Mouse (Mus musculus) E14TG2a.4 (cell line): ENCODE data around the gene Zpr1.

Source experiments
- H3K27me3 ChIP-seq: 2 replicates; pipeline ENCODE4 v1.6.1; 2014; ENCODE audit warnings: low read length, control low read depth; ENCODE audit not compliant: insufficient read depth
- H3K36me3 ChIP-seq: 2 replicates; pipeline ENCODE4 v1.6.1; 2014; ENCODE audit warnings: low read length, control low read depth; ENCODE audit not compliant: insufficient read depth
- H3K4me1 ChIP-seq: replicated peaks from 2 replicates; pipeline ENCODE4 v1.6.1; 2014; ENCODE audit warnings: low read depth, low read length, control low read depth
- H3K4me3 ChIP-seq: replicated peaks from 2 replicates; pipeline ENCODE4 v1.5.1; 2014; ENCODE audit warnings: mild to moderate bottlenecking, low read length
- H3K9me3 ChIP-seq: 2 replicates; pipeline ENCODE4 v1.6.1; 2014; ENCODE audit warnings: low read length, control low read depth
- CTCF ChIP-seq: conservative IDR thresholded peaks from 2 replicates; pipeline ENCODE4 v1.5.1; 2014; ENCODE audit warnings: low read length
- NANOG ChIP-seq: IDR thresholded peaks from 2 replicates; pipeline ENCODE4 v1.6.1; 2014; ENCODE audit warnings: borderline replicate concordance, low read length, mixed read lengths
- POU5F1 ChIP-seq: IDR thresholded peaks from 2 replicates; pipeline ENCODE4 v1.6.1; 2014; ENCODE audit warnings: low read length, borderline replicate concordance

Gene Zpr1

DNA sequence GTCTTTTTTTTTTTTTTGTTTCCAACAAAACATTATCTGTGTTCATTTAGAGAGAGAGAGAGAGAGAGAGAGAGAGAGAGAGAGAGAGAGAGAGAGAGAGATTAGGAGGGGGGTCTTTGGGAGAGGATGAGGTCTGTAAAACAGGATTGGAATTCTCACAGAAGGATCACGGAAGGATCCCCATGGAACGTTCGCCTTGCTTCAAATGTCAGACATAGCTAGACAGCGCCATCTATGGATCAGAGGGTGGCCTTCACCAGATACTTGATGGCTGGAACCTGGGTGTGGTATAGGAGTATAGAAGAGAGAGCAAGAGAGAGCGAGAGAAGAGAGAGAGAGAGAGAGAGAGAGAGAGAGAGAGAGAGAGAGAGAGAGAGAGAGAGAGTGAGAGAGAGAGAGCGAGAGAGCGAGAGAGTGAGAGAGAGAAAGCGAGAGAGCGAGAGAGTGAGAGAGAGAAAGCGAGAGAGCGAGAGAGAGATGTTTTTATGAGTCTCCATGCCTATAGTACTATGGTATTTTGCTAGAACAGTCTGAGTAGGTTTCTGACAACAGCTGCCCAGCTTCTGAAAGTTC lies 26.0 kb upstream of the Zpr1 start:
- Histone ChIP-seq H3K36me3 (no peaks in the 10 kb centered on the region), H3K4me3 (no peak overlapping the region), H3K9me3 (no peaks in the 10 kb centered on the region), H3K4me1 (peaks cover 16% of the 10 kb centered on the region; the same call in 1 of the 2 replicates), H3K27me3 (peaks cover 8% of the 10 kb centered on the region; the same call in 1 of the 2 replicates)
- TF ChIP-seq POU5F1 (no peak), CTCF (peak; percentile 37; the same call in 1 of the 2 replicates), NANOG (no peak)

DNA sequence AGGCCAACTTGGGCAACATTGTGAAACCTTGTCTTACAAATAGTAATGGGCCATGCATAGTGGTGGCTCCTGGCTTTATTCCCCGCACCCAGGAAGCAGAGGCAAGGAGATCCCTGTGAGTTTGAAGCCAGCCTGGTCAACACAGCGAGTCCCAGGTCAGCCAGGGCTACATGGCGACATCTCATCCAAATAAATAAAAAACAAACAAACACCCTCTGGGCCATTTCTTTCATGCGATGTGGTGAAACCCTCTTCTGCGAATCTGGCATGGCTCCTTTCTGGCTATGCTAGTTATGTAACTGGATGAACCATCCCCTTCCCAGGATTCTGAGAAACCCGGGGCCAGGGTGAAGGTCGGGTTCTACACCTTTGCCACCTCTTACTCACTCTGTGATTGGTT lies 16.7 kb upstream of the Zpr1 start:
- no peak for TF ChIP-seq NANOG
- no peak for TF ChIP-seq POU5F1
- no peak for TF ChIP-seq CTCF
- Histone ChIP-seq H3K9me3 (no peaks in the 10 kb centered on the region), H3K4me3 (no peak overlapping the region), H3K36me3 (no peaks in the 10 kb centered on the region), H3K27me3 (no peaks in the 10 kb centered on the region), H3K4me1 (peaks cover 12% of the 10 kb centered on the region)

DNA sequence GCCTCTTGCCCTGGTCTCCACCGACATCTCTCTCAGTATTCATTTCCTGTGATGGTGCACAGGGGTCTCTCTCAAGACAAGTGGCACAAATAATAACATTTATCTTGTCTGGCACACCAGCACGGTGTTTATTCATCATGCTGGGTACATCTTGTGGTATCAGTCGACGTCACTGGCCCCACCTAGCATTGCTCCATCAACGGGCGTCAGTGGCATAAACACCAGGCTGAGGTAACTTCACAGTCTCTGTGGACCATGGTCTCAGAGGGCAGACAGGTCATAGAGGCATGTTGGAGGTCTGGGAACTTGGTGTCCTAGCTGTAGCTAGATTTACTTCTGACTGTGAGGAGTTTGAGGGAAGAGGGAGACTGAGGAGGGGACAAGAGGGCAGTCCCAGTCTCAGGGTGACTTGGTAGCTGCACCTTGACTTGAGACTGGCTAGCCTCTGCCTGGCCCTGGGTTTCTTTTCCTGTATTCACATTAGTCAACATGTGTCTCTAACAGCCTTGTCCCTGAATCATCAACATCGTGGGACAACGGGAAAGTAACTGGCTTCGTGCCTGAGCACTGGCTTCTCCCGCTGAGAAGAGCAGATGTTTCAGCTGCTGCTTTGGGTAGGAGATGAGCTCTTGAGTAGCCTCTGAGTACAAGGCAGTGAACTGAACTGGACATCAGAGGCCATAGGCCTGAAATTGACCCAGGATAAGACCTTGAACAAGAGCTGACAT lies 16.0 kb upstream of the Zpr1 start:
- peaks cover 12% of the 10 kb centered on the region for H3K4me1 ChIP-seq
- no peaks in the 10 kb centered on the region for H3K36me3 ChIP-seq
- TF ChIP-seq POU5F1 (no peak), CTCF (no peak), NANOG (no peak)
- H3K27me3 ChIP-seq = no peaks in the 10 kb centered on the region
- H3K9me3 ChIP-seq = no peaks in the 10 kb centered on the region
- peak overlapping the region; percentile 32 for H3K4me3 ChIP-seq

DNA sequence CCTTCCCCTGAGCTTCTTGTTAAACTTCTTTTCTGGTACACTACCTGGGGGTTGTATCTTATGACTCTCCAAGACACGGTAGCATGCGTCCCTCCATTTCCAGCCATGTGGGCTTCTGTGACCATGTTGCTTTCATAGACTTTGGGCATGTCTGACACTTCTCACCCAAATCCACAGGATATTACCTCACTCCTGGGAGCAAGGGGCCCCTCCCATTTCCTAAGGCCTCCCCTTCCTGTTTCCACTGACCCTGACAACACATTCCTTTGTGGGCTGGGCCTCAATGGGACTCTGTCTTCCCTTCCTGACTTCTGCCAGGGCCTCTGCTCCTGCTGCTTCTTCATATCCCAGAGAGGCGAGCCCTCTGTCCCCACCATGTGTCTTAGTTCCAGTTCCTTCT lies 15.3 kb upstream of the Zpr1 start:
- peaks cover 12% of the 10 kb centered on the region for H3K4me1 ChIP-seq
- H3K27me3 ChIP-seq = no peaks in the 10 kb centered on the region
- TF ChIP-seq POU5F1 (no peak), NANOG (no peak), CTCF (no peak)
- H3K36me3 ChIP-seq = no peaks in the 10 kb centered on the region
- peak overlapping the region; percentile 32 for H3K4me3 ChIP-seq
- no peaks in the 10 kb centered on the region for H3K9me3 ChIP-seq

DNA sequence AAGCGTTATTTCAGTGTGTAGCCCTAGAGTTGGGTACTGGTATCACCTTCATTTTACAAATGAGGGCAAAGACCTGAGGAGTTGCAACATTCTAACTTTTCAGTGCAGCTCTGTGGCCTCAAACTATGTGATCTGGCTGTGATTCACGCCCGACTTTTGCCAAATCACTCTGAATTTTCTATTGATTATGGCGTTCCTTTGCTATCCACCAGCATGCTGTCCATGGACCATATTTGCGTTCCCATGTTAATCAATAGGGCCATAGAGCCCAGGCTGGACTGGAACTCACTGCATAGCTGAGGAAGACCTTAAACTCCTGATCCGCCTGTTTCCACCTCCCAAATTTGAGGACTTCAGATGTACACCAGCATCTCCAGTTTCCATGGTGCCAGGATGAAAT lies 13.8 kb upstream of the Zpr1 start:
- H3K9me3 ChIP-seq = no peaks in the 10 kb centered on the region
- TF ChIP-seq CTCF (no peak), POU5F1 (no peak), NANOG (no peak)
- H3K4me3 ChIP-seq = no peak overlapping the region
- no peaks in the 10 kb centered on the region for H3K36me3 ChIP-seq
- no peaks in the 10 kb centered on the region; the same call in 1 of the 2 replicates for H3K27me3 ChIP-seq
- H3K4me1 ChIP-seq = peaks cover 12% of the 10 kb centered on the region

DNA sequence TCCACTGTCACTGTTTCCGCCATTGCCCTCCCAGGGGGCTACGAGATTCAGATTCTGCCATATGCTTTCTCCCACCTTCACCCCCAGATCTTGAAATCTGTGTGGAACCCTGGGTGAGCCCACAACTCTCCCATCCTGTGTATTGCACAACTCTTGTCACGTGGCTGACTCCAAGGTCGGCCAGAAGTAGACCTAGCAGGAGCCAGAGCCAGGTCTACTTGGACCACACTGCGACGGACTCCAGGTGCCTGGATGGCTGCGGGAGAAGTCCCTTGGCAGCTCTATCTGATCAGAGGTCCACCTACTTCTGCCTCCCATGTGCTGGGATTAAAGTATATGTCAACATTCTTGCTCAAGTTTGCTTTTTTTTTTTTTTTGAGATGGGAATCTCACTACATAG lies 11.7 kb upstream of the Zpr1 start:
- no peak for TF ChIP-seq POU5F1
- no peak for TF ChIP-seq NANOG
- no peak for TF ChIP-seq CTCF
- no peaks in the 10 kb centered on the region for H3K36me3 ChIP-seq
- H3K9me3 ChIP-seq = no peaks in the 10 kb centered on the region
- no peaks in the 10 kb centered on the region; the same call in 1 of the 2 replicates for H3K27me3 ChIP-seq
- H3K4me1 ChIP-seq = peaks cover 12% of the 10 kb centered on the region
- H3K4me3 ChIP-seq = no peak overlapping the region

DNA sequence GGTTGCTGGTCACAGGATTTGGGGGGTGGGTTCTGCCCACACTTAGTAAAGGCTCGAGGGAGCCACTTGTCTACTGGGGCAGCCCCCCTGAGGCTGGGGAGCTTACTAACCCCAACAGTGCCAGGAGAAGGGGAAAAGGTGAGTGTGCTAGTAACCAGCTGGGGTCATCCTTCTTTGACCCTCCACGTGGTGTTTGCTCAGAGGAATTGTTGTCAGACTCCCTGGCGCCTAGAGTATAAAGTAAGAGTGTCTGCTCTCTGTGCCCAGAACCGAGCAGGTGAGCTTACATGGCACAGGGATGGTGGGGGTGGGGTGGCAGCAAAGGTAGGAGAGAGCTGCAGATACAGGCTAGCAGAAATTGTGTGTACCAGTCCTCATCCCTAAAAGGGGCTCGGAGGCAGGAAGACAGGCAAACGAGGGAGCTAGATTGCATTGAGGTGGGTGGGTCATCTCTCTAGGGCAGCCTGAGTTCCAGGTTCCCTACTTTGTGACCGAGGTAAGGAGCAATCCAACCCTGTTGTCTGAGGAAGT lies 4.5 kb upstream of the Zpr1 start, which contains the start of gene Apoa5:
Apoa5 (plus strand) TSS at position 291 of the 531 bp plus-strand sequence.
- TF ChIP-seq POU5F1 = no peak
- no peak for TF ChIP-seq CTCF
- no peak for TF ChIP-seq NANOG
- Histone ChIP-seq H3K4me3 (no peak within 1 kb of the TSS), H3K9me3 (no peaks in the 10 kb centered on the region), H3K27me3 (peaks cover 44% of the 10 kb centered on the region), H3K4me1 (peaks cover 26% of the 10 kb centered on the region), H3K36me3 (no peaks in the 10 kb centered on the region)

DNA sequence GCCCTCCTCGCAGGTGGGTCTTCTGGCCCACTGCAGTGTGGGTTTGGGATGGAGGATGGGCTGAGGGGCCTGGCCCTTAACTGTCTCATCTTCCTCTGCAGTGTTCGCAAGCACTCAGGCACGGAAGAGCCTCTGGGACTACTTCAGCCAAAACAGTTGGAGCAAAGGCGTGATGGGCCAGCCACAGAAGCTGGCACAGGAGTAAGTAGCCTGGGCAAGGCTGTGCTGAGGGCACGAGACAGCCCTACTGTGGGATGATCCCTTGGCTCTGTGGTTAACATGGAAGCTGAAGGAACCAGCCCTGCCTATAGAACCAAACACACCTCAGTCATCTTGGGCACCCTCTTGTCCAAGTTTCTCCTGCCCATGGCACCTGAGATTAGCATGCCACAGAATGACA lies 3.7 kb upstream of the Zpr1 start:
- peaks cover 33% of the 10 kb centered on the region for H3K4me1 ChIP-seq
- H3K27me3 ChIP-seq = peaks cover 44% of the 10 kb centered on the region

More for the DNA sequence above, 3.7 kb upstream of the Zpr1 start:
- no peaks in the 10 kb centered on the region for H3K9me3 ChIP-seq
- TF ChIP-seq POU5F1 (no peak), NANOG (no peak), CTCF (no peak)
- no peak overlapping the region for H3K4me3 ChIP-seq
- no peaks in the 10 kb centered on the region for H3K36me3 ChIP-seq
